Mouse (Mus musculus) T-helper 1 cell (primary cell): ENCODE results near the gene Kif19a.

ENCODE experiments used
- in situ Hi-C: fragments of 300-600 bp; cut with MboI, MseI; formaldehyde crosslinking; loops from one replicate; pipeline ENCODE4 v1.15.1; 2025; ENCODE audit warnings: high pct_unique_total_duplicates

Gene Kif19a

DNA sequence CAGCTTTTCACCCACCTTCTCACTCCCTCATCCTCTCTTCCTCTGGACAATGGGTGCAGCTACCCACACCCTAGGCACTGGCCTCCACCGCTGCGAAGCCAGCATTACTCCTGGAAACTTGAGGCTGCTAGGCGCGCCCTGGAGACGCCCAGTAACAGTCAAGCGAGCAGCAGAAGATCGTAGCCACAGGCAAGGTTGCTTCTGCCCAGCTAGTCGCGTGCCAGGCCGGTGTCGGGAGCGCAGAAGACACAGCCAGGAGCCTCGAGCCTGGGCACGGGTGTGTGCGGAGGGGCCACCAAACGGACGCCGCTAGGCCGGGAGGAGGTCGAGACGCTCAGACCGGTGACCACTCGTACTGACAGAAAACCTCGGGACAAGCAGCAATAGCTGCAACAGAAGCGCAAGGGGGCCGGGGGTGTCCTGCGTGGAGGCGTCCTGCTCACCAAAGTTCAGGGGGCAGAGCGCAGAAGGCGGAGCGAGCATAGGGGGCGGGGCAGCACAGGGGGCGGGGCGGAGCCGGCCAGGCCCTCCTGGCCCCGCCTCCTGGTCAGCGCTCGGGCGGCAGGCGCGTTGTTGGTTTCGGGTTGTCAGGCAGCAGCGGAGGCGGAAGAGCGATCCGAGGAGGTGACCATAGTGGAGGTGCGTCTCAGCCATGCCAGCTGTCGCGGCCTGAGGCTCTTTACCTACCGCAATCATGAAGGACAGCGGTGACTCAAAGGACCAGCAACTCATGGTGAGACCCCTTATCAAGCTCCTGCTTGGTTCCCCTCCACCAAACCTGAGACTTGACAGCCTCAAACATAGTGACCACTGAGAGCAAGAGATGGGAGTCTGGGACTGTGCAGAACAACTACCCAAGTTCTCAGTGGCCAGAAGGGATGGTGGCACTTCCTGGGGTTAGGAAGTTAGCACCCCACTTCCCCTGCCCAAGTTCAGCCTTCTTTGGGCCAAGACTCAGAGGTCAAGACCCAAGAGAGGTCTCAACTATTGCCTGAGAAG, at the start of gene Kif19a:
TSS of gene Kif19a (plus strand) at position 569 of the 999 bp plus-strand sequence.
- in situ Hi-C loops = no loop called here

DNA sequence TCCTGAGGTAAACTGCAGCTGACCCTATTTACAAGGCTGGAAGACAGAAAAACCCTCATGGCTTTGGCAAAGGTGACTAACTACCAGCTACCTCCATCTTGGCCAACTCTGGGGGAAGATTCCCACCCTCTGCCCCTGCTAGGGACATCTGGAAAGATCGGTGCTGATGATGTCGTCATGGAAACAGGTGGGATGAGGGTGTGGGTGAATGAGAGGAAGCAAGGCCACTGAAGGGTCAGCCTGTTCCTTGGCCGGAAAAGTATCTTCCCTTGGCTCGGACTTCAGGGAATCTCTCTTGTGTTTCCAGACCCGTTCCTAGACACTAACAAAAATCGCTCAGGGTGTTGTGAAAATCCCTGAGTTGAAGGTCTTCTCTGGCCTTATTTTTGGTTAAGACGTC, 49.7 kb upstream of the Kif19a start:
- in situ Hi-C loops = no loop called here

DNA sequence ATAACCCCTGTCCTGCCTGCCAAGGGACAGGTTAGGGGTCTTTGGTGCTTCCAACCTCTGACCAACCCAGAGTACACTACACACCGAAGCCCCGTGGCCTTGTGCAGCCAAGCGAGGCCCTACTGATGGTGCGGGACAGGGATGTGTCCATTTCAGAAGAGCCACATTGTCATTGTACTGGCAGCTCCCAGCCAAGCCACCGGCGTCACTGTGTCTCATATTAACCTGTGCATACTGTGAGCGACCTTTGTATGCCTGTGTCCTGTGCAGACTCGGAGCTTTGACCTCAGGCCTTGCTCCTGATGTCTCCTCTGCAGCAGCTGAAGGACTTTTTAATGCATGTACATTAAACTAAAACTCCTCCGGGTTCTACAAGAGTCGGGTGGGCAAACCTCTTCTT, 44.7 kb upstream of the Kif19a start:
- in situ Hi-C loops = loop anchor here (5.0 kb wide), 1 partner anchor 33 kb away; no protein-coding TSS in a partner anchor

DNA sequence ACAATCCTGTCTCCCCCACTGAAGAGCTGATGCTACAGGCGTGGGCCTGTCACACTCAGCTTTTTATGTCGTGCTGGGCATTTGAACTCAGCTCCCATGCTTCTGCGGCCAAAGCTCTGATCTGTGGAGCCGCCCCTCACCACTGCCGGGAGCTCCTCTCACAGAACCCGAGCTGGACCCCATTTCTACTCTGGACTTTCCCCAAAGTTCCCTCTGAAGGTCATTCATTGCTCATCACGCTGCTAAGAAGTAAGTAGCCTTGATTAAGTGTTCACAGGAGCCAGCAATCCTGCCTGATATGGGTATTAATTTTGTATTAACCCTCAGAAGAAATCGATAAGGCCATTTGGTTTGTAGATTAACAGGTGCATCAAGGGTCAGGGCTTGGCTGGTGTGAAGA, 42.8 kb upstream of the Kif19a start:
- in situ Hi-C loops = loop anchor here (5.0 kb wide), 1 partner anchor 35 kb away; no protein-coding TSS in a partner anchor

DNA sequence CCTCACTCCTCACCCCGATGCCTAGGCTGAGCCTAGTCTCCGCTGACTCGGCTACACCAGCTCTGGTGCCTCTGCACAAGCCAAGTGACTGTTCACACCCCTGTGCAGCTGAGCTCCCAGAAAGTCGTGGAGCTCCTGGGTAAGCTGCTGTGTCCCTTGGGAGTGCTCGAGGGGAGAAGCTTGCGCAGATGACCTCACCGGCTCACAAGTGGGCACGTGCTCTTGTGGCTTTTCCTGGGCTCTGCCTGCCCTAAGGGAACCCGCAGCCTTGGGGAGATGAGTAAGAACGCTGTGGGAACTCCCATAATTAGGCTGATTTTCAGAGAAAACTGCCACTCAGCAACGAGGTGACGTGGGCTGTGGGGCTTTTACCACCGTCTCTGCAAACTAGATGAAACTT, 42.2 kb upstream of the Kif19a start:
- in situ Hi-C loops = loop anchor here (5.0 kb wide), 1 partner anchor 36 kb away; no protein-coding TSS in a partner anchor

DNA sequence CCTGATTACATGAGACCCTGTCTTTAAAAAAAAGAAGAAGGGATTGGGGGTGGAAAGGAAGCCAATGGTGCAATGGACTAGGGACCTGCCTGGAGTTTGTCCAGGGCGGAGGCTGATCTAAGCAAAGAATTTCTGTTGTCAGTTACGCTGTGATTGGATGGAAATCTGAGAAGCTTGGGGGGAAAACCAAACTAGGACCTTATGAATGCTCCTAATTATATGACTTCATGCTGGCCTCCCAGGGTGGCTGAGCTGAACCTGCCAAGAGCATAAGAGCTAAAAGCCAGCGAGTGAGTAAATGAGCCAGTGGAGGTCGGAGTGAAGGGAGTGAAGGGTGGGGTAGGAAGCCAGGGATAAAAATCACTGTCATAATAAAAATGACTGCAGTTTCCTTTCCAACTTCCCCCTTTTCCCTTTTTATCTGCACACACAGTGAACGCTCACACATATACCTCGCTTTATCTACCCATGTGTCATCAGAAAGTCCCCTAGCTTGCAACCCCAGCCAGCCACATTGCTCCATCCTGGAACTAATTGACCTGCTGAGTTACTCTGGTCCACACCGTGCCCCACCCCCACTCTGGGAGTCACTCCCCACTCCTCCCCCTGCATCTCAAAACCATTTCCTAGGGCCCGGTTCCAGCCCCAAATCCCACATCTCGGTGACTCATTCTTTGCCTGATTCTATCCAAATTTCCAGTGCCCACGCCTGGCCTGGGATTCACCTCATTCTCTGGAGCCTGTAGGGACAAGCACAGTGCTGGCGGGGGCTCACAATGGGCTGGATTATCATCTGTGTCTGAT, 40.2 kb upstream of the Kif19a start:
- in situ Hi-C loops = loop anchor here (5.0 kb wide), 1 partner anchor 38 kb away; no protein-coding TSS in a partner anchor

DNA sequence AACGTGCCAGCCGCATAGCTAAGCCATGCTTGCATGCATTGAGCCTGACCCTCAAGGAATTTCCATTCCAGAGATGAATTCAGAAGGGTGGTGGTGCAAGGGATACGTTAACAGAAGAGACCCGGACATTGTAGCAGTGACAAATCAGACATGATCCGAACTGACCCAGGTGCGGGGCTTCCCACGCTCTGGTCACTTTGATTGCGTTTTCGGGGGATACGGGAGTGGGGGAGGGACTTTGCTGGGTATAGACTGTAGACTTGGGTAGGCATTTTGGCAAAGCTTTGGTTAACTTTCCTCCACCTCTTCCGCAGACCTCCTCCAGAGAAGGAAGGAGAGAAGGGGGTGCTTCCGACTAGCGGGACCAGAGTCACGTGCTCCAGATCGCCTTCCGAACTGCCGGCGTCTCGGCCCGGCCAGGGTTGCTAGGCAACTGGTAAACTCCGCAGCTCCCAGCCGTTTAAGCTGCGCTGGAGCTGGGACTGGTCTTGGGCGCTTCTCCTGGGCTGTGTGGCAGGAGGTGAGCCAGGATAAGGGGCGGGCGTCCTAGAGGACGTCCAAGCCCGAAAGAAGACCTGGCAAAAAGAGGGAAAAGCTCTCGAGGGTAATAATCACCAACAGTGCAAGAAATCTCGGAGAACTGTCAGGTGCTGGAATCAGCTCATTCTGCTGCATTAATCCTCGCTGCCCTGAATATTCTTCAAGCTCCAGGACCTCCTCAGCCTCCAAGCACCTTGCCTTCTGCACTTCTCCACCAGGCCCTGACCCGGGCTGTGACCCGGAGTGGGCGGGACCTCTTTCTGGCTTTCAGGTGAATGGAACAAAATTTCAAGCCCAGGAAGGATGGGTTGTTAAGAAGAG, 38.0 kb upstream of the Kif19a start, which contains the start of gene Dnaic2:
TSS of gene Dnaic2 (plus strand) at position 444 of the 861 bp plus-strand sequence.
- in situ Hi-C loops = no loop called here

DNA sequence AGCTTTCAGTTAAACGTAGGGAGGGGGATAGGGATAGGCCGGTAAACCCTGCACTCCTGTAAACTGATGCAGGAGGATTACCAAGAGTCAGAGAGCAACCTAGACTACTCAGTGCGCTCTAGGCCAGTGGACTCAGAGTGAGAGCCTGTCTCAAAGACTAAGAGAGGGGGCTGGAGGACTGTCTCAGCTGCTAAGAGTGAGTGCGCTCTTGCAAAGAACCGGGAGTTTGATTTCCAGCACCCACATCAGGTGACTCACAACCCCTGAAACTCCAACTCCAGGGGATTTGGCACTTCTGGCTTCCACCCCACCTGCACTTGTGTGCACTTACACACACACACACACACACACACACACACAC, 37.4 kb upstream of the Kif19a start:
- in situ Hi-C loops = no loop called here

DNA sequence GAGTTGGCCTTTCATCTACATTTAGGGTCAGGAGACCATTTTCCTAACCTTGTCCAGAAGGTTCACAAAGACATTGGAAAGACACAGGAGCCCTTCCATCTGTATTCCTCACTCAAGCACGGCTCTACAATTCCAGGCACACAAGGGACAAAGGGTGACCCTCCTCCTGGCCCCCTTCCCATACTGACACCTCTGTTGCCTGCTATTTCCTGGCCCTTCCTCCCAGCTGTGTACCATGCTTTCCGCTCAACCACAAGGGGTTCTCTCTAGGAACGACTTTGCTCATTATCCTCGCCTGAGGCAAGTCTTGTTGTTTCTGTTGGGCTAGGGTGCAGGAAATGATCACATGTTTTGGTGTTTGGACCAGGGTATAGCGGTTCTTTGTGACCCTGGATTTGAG, 36.9 kb upstream of the Kif19a start:
- in situ Hi-C loops = no loop called here

DNA sequence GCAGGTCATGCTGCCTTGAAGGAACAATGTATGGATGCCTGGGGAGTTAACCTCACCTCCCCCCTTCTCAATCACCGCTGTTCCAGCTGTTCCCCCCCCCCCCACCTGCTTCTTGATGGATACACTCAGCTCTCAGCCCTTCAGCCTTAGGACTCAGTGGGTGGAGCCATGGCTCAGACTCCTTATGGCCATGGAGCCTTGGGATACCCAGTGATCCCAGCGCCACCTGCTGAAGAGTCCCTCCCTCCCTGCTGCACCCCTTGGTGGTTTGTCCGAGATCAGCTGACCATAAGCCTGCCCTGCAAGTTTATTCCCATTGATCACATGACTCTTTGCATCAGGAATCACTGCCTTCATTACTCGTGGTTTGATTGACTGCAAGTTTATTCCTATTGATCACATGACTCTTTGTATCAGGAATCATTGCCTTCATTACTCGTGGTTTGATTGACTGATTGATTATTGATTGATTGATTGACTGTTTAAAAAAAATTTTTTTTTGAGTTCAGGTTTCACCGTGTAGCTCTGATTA, 35.3 kb upstream of the Kif19a start:
- in situ Hi-C loops = no loop called here

DNA sequence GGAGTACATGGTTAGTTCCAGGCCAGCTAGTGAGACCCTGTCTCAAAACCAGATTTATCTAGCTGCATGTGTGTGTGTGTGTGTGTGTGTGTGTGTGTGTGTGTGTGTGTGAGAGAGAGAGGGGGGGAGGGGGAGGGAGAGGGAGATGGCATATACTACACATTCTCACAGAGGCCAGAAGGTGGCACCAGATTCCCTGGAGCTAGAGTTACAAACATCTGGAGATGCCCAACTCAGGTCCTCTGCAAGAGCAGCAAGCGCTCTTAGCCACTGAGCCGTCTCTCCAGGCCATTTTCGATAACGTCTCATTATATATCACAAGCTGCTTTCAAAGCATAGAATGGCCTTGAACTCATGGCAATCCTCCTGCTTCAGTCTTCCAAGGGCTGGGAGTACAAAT, 33.5 kb upstream of the Kif19a start:
- in situ Hi-C loops = no loop called here

DNA sequence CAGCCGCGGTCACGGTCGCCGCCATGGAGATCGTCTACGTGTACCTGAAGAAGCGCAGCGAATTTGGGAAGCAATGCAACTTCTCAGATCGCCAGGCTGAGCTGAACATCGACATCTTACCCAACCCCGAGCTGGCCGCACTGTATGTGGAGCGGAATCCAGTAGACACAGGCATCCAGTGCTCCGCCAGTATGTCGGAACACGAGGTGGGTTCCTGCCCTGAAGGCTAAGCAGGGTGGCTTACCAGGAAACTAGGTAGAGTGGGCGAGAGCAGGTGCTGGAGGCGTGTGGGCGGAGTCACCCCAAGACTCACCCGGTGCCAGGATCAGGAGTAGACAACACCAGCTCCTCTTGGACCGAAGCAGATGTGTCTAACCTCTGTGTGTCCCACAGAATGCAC, 32.3 kb upstream of the Kif19a start:
- in situ Hi-C loops = no loop called here

DNA sequence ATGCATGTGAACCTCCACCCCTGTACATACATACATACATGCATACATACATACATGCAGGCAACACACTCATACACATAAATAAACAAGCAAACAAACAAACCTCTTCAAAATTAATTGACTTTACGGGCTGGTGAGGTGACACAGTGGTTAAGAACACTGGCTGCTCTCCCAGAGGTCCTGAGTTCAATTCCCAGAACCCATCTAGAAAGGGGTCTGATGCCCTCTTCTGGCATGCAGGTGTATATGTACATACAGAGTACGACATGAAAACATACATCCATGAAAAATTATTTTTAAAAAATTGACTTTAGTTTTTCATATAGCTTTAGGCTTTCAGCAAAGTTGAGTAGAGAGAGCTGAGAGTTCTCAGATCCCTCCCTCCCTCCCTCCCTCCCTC, 29.1 kb upstream of the Kif19a start:
- in situ Hi-C loops = no loop called here

DNA sequence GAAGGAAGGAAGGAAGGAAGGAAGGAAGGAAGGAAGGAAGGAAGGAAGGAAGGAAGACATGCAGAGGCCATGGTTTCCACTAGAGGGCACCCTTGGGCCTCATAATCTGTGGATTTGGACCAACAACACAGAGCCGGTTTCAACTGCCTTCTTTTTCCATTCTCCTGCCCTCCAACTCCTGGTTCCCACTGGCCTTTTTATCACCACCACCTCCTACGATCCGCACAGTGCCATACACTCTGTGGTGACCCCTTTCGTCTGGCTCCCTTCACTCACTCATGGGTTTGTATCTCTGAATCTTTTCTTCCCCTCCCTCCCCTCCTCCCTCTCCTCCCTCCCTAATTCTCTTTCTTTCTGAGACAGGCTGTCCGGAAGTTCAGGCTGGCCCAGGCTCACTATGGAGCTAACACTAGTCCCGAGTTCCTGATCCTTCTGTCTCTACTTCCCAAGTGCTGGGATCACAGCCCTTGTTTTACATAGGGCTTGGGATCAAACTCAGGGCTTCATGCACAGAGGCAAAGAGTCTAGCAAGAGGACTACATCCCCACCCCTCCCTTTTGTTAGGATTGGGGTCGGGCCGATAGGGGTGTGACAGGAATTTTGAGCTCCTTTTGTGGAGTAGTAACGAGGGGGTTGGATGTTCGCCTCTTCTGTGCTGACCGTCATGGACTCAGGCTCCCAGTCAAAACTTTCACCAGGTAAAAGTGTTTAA, 28.1 kb upstream of the Kif19a start:
- in situ Hi-C loops = no loop called here

DNA sequence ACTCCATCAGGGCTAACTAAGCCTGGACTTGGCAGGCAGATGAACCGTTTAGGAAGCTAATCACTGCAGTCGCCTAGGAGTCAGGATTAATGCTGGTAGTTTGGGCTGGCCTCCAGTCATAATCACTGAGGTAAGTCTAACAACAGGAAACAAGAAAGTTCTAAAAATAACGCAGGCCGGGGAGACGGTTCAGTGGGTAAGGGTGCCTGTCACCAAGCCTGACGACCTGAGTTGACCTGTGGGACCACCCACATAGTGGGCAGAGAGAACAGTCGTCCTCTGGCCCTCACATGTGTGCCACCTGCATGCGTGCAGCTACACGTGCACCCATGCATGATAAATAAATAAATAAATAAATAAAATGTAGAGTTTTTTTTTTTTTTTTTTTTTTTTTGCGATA, 24.6 kb upstream of the Kif19a start:
- in situ Hi-C loops = no loop called here

DNA sequence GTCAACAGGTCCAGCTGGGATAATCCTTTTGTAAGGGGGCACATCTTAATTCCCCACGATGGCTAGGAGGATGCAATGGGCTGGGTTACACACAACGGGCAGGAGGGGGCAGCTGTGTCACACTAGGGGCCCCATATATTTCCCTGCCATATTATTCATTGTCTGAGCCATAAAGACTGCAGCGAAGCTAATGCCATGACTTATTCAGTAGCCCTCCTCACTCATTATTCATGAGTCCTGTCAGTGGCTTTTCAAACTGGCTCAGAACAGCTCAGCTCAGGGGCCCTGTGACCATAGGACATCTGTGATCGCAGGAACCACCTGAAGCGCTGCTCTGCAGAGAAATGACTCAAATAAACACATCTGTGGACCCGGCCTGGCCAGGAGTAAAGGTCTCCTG, 23.7 kb upstream of the Kif19a start:
- in situ Hi-C loops = no loop called here

DNA sequence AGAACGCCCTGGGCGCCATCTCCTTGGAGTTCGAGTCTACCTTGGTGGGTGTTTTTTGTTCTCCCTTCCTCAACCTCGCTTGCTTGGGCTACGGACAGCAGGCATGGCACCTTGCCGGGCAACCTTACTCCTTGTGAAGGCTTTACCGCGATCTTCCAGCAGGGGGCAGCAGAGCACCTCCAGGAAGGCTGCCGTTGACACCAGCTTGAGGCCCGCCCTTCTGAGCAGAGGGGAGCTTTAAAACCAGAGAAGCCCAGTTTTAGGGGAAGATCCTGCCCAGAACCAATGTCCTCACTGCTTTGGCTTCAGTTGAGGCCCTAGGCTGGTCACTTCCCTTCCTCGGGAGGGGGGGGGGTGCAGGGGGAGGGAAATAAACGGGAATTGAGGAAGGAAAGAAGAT, 20.1 kb upstream of the Kif19a start:
- in situ Hi-C loops = no loop called here

DNA sequence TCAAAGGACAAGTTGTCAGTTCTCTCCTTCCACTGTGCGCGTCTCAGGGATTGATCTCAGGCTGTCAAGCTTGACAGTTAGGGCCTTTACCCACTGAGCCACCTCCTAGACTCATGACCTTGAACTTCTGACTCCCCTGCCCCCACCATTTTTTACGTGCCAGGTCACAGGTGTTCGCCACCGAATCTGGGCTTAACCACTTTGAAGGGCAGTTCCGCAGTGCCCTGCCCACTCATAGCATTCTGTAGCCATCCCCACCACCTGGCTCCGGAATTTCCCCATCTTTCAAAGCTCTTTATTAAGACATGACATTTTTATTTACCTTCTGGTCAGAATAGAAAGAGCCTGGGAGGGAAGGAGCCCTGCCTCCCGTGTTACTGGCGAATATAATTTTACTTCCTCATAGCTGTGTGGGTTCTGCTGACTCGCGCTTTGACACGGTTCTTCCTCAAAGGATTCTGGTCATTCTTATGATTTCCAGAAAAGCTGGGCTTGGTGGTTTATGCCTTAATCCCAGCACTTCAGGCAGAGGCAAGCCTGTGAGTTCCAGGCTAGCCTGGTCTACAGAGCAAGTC, 17.5 kb upstream of the Kif19a start:
- in situ Hi-C loops = no loop called here

DNA sequence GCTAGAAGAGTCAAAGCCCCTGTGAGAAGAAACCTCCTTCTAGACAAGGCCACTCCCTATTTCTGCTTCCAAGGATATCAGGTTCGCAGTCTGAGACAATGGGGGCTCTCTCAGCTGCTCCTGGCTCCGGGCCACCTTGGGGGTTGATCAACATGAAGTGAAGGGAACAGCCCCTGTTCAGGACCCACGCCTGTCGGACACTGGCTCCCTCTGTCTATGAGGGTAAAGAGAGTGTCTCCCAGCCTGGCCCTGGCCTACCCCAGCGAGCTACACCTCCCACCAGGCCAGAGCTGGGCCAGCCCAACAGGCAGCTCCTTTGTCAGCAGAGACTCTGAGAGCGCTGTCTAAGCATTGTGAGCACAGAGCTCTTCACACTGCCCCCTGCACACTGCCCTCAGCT, 4.7 kb downstream of the Kif19a start:
- in situ Hi-C loops = no loop called here

DNA sequence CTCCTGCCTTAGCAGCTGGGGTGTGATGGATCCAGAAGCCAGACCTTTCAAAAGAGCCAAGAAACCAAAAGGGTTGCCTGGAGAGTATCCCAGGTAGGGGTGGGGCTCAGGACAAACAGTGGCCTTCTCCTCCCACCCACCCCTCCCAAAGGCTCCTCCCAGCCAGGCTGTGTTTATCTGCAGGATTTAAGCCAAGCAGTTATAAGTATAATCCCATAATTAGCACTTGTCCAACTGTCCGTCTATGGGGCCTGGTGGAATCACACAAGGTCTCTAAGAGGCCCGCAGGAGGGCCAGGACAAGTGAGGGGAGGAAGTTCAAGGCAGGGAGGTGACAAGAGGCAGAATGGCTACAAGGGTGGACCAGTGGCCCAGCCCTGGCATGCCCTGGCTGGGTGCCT, 6.7 kb downstream of the Kif19a start:
- in situ Hi-C loops = no loop called here
